Comparison of ENCODE assay signal across 8 mouse cellular contexts in genomic region chr2:84798493-84798921, GRCm38 (mm10). TPM values are rescaled to one million over a fixed set of nuclear protein-coding genes. Genes with fewer than 3 reads are reported as not detected.
DNase-seq lines count a peak whose midpoint lies in the region; ATAC-seq lines count a peak whose summit lies in the region.

TSS of gene Ube2l6 (plus strand) at chr2:84798828.

- H3K9ac ChIP-seq in intestine, embryonic 14.5 days (ENCODE audit: low read length), result peak within 1 kb of the TSS; percentile 48

- intact Hi-C loops in left cerebral cortex, postnatal 14 days (cut with DNase I), result loop anchor here (2.0 kb wide), 1 partner anchor 56 kb away; the partner anchor contains the start of gene Gm19426

- DNase-seq in ovary, adult 18-20 months (ENCODE audit: low spot score), result peak; percentile 62
- DNase-seq in ovary, postnatal 10 days (ENCODE audit: low spot score), result no peak
- peak; percentile 72 for DNase-seq in embryo, embryonic 9.5 days (ENCODE audit: extremely low spot score)
- peak; percentile 25 to 77 for DNase-seq in gastrocnemius, postnatal 4 days (ENCODE audit: low spot score in 2 of 2)
- DNase-seq in intestine, embryonic 14.5 days (ENCODE audit: low spot score), result peak; percentile 87
- peak; percentile 59 to 63 for DNase-seq in left cerebral cortex, postnatal 14 days (ENCODE audit: low spot score in 2 of 2)
- peak; percentile 56 for DNase-seq in skeletal muscle tissue, adult 2 months (ENCODE audit: low read depth, low spot score)

- no peaks in the 10 kb centered on the region; the same call in 1 of the 2 replicates for H3K4me1 ChIP-seq in intestine, embryonic 14.5 days (replicated peaks; ENCODE audit: control insufficient read depth, insufficient read depth, low read length)

- no peaks in the 10 kb centered on the region for H3K9me3 ChIP-seq in intestine, embryonic 14.5 days (ENCODE audit: control insufficient read depth, low read length)

- no peaks in the 10 kb centered on the region for H3K36me3 ChIP-seq in intestine, embryonic 14.5 days (ENCODE audit: control insufficient read depth, insufficient read depth, low read length)

- no peaks in the 10 kb centered on the region for H3K27me3 ChIP-seq in intestine, embryonic 14.5 days (replicated peaks; ENCODE audit: control insufficient read depth, insufficient read depth, low read length)

- H3K27ac ChIP-seq in intestine, embryonic 14.5 days (ENCODE audit: low read depth), result peak within 1 kb of the TSS; percentile 43; the same call in 1 of the 2 replicates

- peak; percentile 68 for ATAC-seq in intestine, embryonic 14.5 days (replicated peaks; ENCODE audit: low FRiP score, low TSS enrichment, low read depth)
- ATAC-seq in megakaryocyte progenitor cell, adult 5-6 weeks (replicated peaks; ENCODE audit: poor library complexity), result peak; percentile 87

- peak within 1 kb of the TSS; percentile 60 for H3K4me2 ChIP-seq in intestine, embryonic 14.5 days (ENCODE audit: low read length)

- under 1% methylated on average over 21 of the region's 21 CpGs for WGBS in intestine, embryonic 14.5 days

- H3K4me3 ChIP-seq in intestine, embryonic 14.5 days (ENCODE audit: low read depth, low read length), result peak within 1 kb of the TSS; percentile 61

RNA-seq across cellular contexts. Expression of gene Ube2l6, which starts in this region (rescaled TPM):
- 10 to 100 TPM; 10.7 to 11.4 TPM for total RNA-seq in gastrocnemius, postnatal 4 days (2021)
- polyA plus RNA-seq in intestine, embryonic 14.5 days (2014; fragmentation: Nextera tagmentation; extraction: Ambion mirVana), result 33.2 and 33.3 TPM in 2 replicates
- 1 to 10 TPM; 5.1 to 6.0 TPM for total RNA-seq in left cerebral cortex, postnatal 14 days (2021)
- total RNA-seq in megakaryocyte progenitor cell, adult 5-6 weeks (2015), result 9.6 and 11.2 TPM in 2 replicates
- 8.5 and 12.7 TPM in 2 replicates for total RNA-seq in megakaryocyte progenitor cell, adult 5-6 weeks (2017)
